Mouse (Mus musculus): ENCODE data around the gene Kng1.
"Not testable (repeated sequence)": the region's sequence is repeated elsewhere in the genome, so short reads cannot be mapped to it uniquely, and the experiment has no call there.

The Kng1 gene

GRCm38 (mm10) chr16:23057668-23058447, at the start of gene Kng1:
TSS of gene Kng1 (plus strand) at chr16:23057865.
- not testable (repeated sequence) for ATAC-seq (ENCODE audit: insufficient number of reproducible peaks, low FRiP score, low TSS enrichment)

- ATAC-seq (ENCODE audit: insufficient number of reproducible peaks, low FRiP score, low TSS enrichment) = not testable (repeated sequence)
Observed at GRCm38 (mm10) chr16:23013786-23014185, 43.9 kb upstream of the Kng1 start.

DNA sequence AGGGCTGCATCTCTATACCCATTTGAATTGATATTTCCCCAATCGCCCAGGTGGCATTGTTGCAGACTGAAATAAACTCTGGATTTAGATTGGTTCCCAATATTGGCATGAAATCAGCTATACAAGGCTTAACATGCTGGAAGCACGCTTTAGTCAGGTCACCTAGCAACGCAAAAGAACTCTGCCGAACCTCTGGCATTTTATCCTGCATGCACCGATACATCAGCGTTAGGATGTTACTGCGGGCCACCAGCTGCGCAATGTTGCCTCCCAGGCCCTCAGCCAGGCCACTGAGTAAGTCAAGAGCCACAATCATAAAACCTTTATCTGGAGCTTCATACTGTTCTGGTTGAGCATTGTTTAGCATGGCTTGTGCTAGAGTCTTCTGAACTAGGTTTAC, 43.0 kb upstream of the Kng1 start:
- not testable (repeated sequence) for ATAC-seq (ENCODE audit: insufficient number of reproducible peaks, low FRiP score, low TSS enrichment)

GRCm38 (mm10) chr16:23020571-23020970, 37.1 kb upstream of the Kng1 start:
- ATAC-seq (ENCODE audit: insufficient number of reproducible peaks, low FRiP score, low TSS enrichment) = not testable (repeated sequence)

DNA sequence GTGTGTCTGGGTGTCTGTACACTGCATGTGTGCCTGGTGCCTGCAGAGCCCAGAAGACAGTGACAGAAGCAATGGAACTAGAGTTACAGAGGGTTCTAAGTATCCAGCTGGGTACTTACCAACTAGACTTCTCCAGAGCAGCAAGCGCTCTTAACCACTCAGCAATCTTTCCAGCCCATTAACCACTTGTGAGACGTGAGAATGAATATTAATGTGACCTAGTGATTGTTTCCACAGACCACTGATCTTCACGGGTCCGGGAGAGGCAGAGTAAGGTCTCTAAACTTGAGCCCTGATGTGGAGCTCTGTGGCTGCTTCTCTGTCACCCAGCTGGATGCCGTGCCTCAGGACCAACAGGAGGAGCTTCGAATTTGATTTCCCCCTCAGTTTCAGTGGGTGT, 32.6 kb upstream of the Kng1 start:
- no peak for ATAC-seq (ENCODE audit: insufficient number of reproducible peaks, low FRiP score, low TSS enrichment)

GRCm38 (mm10) chr16:23026582-23026981, 31.1 kb upstream of the Kng1 start:
- no peak for ATAC-seq (ENCODE audit: insufficient number of reproducible peaks, low FRiP score, low TSS enrichment)

- ATAC-seq (ENCODE audit: insufficient number of reproducible peaks, low FRiP score, low TSS enrichment) = not testable (repeated sequence)
Observed at GRCm38 (mm10) chr16:23027341-23027740, 30.3 kb upstream of the Kng1 start.

- not testable (repeated sequence) for ATAC-seq (ENCODE audit: insufficient number of reproducible peaks, low FRiP score, low TSS enrichment)
Observed at GRCm38 (mm10) chr16:23028966-23029600, 28.6 kb upstream of the Kng1 start, which contains the start of gene Kng2. TSS of gene Kng2 (minus strand) at chr16:23029482.

DNA sequence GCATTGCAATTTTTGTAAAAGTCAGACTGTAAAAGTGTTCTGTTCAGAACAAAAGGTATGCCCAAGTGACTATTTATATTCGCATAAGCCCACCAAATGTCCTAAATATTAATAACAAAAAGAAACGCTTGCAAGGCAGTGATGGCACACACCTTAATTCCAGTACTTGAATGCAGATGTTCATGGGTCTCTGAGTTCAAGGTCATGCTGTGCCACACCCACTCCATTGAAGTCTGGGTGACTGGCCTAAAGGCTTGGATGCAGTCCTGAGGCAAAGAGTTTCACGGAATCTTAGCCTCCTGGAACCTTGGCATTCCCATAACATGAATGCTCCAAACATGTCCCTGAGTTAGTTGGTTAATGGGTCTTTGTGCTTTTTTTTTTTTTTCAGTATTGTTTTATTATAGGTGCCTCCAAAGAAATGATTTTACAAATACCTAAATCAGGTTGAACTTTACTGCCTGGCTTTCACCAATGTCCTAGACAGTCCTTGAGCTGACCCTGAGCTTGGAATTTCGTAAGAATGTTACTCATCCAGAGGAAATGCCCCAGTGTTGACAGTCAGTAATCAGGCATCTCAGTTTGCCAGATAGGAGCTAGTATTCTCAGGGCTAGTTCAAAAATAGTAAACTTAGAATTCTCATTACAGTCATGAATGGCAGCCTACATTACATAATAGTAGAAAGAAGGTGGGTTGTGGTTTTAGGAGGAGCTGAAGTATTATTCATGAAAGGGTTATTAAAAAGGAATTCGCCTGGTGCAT, 26.8 kb upstream of the Kng1 start:
- no peak for ATAC-seq (ENCODE audit: insufficient number of reproducible peaks, low FRiP score, low TSS enrichment)

DNA sequence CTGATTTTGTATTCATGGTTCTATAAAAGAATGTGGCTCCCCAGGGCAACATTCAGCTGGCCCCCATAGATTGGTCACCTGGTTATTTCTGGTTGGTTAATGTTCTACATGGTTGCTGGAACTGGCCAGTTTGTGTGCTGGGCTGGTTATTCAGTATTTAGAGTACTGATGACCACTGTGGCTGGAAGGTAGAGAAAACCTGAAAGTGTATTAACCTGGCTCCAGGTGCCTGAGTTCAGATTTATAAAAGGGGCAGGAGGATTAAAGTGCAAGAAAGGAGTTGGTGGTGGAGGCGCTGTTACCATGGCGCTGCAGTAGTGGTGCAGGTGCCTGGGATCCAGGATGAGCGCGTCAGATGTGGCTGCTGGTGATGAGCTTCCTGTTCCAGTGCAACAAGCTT, 24.0 kb upstream of the Kng1 start:
- ATAC-seq (ENCODE audit: insufficient number of reproducible peaks, low FRiP score, low TSS enrichment) = no peak

DNA sequence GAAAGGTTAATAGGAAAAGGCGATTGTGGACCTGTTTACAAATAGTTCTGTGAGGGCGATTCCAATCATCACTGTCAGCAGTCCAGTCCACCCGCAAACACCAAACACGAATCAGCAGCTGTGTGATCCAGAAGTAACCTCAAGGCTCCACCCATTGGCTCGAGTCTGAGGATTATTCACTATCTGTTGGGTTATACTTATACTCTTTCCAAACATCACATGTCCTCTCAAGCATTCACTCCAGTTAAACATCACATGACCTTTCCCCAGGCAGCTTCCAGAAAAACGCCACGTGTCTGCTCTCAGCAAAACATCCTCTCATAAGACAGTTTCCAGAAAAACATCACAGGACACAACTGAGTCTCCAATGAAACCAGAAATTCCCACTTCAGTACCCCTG, 19.9 kb upstream of the Kng1 start:
- no peak for ATAC-seq (ENCODE audit: insufficient number of reproducible peaks, low FRiP score, low TSS enrichment)

GRCm38 (mm10) chr16:23039281-23039680, 18.4 kb upstream of the Kng1 start:
- ATAC-seq (ENCODE audit: insufficient number of reproducible peaks, low FRiP score, low TSS enrichment) = no peak

GRCm38 (mm10) chr16:23040876-23041275, 16.8 kb upstream of the Kng1 start:
- no peak for ATAC-seq (ENCODE audit: insufficient number of reproducible peaks, low FRiP score, low TSS enrichment)

DNA sequence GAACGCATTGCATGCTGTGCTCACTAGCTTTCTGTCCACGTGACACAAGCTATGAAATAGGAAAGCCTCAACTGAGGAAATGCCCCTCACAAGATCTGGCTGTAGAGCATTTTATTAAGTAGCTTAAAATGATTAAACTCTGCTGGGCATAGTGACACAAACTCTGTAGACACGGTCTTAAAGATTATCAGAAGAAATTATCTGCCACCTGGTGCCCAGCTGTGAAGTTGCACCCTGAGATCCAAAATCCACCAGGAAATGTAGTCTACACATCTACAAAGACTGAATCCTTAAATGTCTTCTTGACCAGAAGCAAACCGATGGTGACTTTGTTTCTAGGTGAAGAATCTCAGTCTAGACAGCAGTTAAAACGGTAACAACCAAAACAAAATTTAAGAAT, 11.3 kb upstream of the Kng1 start:
- no peak for ATAC-seq (ENCODE audit: insufficient number of reproducible peaks, low FRiP score, low TSS enrichment)

GRCm38 (mm10) chr16:23059630-23060029, 2.0 kb downstream of the Kng1 start:
- not testable (repeated sequence) for ATAC-seq (ENCODE audit: insufficient number of reproducible peaks, low FRiP score, low TSS enrichment)

- ATAC-seq (ENCODE audit: insufficient number of reproducible peaks, low FRiP score, low TSS enrichment) = not testable (repeated sequence)
Observed at GRCm38 (mm10) chr16:23060781-23061325, 3.2 kb downstream of the Kng1 start.

GRCm38 (mm10) chr16:23077516-23077915, 19.9 kb downstream of the Kng1 start:
- ATAC-seq (ENCODE audit: insufficient number of reproducible peaks, low FRiP score, low TSS enrichment) = not testable (repeated sequence)

DNA sequence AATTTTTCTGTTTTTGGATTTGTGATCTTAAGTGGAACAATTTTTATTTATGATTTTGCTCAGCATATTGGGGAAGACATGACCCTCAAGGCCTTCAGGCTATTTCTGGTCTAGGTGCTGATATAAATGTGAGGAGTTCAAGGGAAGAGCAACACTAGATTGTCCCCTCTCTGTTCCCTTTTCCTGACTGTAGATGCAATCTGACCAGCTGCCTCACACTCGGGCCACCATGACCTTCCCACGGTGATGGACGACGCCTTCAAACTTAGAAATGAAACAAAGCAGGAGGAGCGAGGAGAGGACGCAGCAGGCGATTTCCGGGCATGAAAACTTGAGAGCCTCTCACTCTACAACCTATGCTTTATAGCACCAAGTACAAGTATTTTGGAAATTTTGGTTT, 29.5 kb downstream of the Kng1 start:
- not testable (repeated sequence) for ATAC-seq (ENCODE audit: insufficient number of reproducible peaks, low FRiP score, low TSS enrichment)

- not testable (repeated sequence) for ATAC-seq (ENCODE audit: insufficient number of reproducible peaks, low FRiP score, low TSS enrichment)
Observed at GRCm38 (mm10) chr16:23087712-23088111, 30.0 kb downstream of the Kng1 start.

- ATAC-seq (ENCODE audit: insufficient number of reproducible peaks, low FRiP score, low TSS enrichment) = not testable (repeated sequence)
Observed at GRCm38 (mm10) chr16:23088491-23088890, 30.8 kb downstream of the Kng1 start.

DNA sequence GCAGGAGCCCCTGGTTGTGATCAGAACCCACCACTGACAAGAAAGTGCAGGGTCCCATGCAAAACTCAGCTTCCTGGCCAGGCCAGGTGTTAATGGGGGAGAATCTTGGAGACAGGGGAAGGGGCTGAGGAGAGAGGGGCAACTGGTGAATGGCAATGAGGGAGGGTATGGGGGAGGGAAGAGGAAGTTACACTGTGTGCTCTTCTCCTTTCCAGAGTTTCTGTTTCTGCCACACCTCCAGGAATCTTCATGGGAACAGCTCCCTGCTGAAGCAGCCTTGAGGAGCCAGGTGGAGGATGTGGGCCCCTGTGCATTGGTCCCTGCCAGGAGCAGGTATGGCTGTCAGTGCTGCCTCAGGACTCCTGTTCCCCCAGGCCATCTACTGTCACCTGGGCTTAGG, 33.7 kb downstream of the Kng1 start:
- not testable (repeated sequence) for ATAC-seq (ENCODE audit: insufficient number of reproducible peaks, low FRiP score, low TSS enrichment)
